Mouse (Mus musculus) cerebellum, adult 11-12 months (tissue): ENCODE results near the gene Ccdc28a.

ENCODE experiments used
- DNase-seq: peaks from one replicate; pipeline ENCODE4 v3.0.0; 2022

Gene Ccdc28a

DNA sequence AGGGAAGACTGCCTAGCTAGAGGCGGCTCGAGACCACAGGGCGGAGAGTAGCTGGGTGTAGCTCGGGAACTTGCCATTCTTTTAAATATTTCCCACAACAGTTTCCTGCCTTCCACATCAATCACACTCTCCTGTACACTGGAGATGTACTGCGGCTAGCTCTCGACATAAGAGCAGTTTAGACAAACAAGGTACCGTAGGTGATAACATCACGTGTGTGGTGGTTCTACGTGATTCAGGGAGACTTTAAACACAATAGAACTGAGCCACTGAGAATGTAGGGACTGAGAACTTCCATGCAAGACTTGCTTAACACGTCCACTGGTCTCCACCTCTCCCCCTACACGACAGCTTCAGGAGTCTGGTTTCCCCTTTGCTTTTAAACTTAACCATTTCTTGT lies 41.6 kb downstream of the Ccdc28a start:
- DNase-seq = no peak

DNA sequence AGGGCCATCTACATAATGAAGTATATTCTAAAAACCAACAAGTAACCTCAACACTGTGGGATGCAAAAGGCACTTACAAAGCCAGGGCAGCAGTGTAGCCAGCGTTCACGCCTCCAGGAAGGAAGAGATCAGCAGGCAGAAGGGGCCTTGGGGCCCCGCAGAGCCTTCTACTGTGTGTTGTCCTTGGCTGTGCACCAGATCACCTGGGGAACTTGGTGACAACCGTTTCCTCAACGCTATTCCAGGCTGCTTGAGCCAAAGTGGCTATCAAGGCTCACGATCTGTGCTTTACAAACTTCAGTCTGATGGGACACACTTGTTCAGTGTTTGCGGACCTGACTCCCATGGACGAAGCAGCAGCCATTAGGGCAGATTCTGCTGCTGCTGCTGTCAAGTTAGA lies 43.1 kb downstream of the Ccdc28a start:
- DNase-seq = no peak

GRCm38 (mm10) chr10:18189498-18189897 lies 45.3 kb downstream of the Ccdc28a start:
- DNase-seq = no peak

DNA sequence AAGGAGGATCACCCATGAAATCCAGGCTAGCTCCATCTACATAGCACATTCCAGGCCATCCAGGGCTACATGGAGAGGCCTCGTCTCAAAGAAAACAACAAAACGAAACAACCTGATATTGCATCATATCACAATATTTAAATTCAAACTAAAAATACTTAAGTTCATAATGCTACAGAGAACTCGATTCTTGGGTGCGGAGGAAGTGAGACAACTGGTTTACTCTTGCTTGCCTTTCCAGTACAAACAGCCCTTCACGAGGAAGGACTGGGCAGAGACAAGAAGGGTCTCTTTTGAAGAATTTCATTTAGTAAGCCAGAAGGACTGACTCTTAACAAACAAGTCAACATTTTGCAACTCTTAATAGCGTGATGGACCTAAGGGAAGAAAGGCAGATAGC lies 46.2 kb downstream of the Ccdc28a start:
- no peak for DNase-seq

DNA sequence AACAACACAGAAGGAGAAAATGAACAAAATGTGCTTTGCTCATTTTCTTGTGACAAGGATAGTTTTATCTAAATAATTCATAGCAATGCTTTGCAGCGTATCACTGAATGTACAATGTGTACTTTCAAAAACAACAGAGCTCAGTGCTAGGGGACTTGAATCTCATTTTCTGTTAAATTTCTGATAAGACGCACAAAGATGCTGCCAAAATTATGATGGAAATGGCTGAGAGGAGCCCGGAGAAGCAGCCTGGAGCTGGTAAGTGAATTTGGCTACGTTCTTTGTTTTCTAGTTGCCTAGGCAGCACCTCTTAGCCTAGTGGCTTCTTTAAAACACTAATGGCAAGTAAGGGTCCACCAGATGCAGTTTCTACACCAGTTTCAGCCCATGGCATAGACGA lies 52.6 kb downstream of the Ccdc28a start:
- DNase-seq = no peak

DNA sequence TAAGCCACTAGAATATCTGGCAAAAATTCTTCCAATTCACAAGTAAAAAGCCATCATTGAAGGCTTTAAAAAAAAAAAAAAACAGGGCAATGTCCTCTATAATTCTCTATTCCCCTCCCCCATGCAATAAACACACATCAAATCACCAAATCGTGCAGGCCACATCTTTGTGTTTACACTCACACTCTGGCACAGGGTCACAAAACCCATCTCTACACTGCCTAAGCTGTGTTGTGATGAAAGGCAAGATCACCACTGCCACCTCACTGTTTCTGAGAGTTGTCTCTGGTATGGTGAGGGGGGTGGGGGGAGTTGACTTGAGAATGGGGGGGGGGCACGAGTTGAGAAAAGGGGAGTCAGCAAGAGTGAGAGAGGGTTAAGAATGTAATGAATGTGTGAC lies 57.5 kb downstream of the Ccdc28a start:
- no peak for DNase-seq

DNA sequence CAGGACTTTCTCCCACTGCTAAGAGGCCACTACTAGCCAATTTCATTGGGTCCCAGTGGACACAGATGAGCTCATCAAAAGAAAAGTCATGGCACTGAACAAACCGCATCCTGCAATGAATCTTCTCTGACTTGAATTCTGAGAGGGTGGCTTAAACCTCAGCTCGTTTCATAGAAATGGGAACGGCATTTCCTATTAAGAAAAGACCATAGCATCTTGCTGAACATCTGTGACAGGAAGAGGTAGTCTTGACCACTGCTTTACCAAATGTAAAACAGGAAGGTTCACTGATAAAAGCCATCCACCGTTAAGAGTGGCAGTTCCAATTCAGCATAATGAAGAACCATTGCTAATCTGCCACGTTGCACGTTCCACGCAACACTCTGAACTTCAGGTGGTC lies 58.1 kb downstream of the Ccdc28a start:
- DNase-seq = no peak

GRCm38 (mm10) chr10:18175087-18175486 lies 59.7 kb downstream of the Ccdc28a start:
- no peak for DNase-seq
